Mouse (Mus musculus) stomach, embryonic 16.5 days (tissue): Measurements from ENCODE around the gene Mapt. TPM values are rescaled to one million over a fixed set of nuclear protein-coding genes. Genes with fewer than 3 reads are reported as not detected.

Experiments used
- ATAC-seq: fragments of 200-750 bp; cut with Nextera tagmentation; 2 replicates; pipeline ENCODE4 v1.8.0; 2017; ENCODE audit warnings: moderate number of reproducible peaks, moderate TSS enrichment; ENCODE audit not compliant: insufficient read depth, low FRiP score
- H3K27ac ChIP-seq: fragments of 300-500 bp; sonication (generic); 2 replicates; pipeline ENCODE4 v1.5.1; 2014; ENCODE audit warnings: low read length
- H3K27me3 ChIP-seq: fragments of 300-500 bp; sonication (generic); 2 replicates; pipeline ENCODE4 v1.6.1; 2014; ENCODE audit warnings: low read length, control low read depth, mixed read lengths; ENCODE audit not compliant: control insufficient read depth, insufficient read depth
- H3K36me3 ChIP-seq: fragments of 300-500 bp; sonication (generic); 2 replicates; pipeline ENCODE4 v1.6.1; 2014; ENCODE audit warnings: low read length; ENCODE audit not compliant: control insufficient read depth, insufficient read depth
- H3K4me1 ChIP-seq: fragments of 300-500 bp; sonication (generic); 2 replicates; pipeline ENCODE4 v1.6.1; 2014; ENCODE audit warnings: low read length, control low read depth, mixed read lengths; ENCODE audit not compliant: control insufficient read depth, insufficient read depth
- H3K4me2 ChIP-seq: fragments of 300-500 bp; sonication (generic); 2 replicates; pipeline ENCODE4 v1.6.1; 2014; ENCODE audit warnings: low read depth, low read length, mixed read lengths
- H3K4me3 ChIP-seq: fragments of 300-500 bp; sonication (generic); replicated peaks from 2 replicates; pipeline ENCODE4 v1.5.1; 2014; ENCODE audit warnings: mild to moderate bottlenecking, low read length
- H3K9ac ChIP-seq: fragments of 300-500 bp; sonication (generic); 2 replicates; pipeline ENCODE4 v1.6.1; 2014; ENCODE audit warnings: low read length
- H3K9me3 ChIP-seq: fragments of 300-500 bp; sonication (generic); replicated peaks from 2 replicates; pipeline ENCODE4 v1.6.1; 2016; ENCODE audit warnings: low read length, control low read depth; ENCODE audit not compliant: control insufficient read depth
- WGBS: fragments of 180-500 bp; shearing (Covaris S2); extraction: QIAGEN DNeasy Blood & Tissue Kit; methylation state at CpG from one replicate; pipeline ENCODE4 v1.1.7; 2014; 5-methylcytosine and 5-hydroxymethylcytosine counted together
- polyA plus RNA-seq: library from polyadenylated mRNA; unstranded; fragments of >200 nt; fragmentation: Nextera tagmentation; extraction: Ambion mirVana; gene quantifications from 2 replicates; pipeline ENCODE4 v1.2.1, GENCODE M21; 2015

The Mapt gene
- polyA plus RNA-seq, 1 experiment from 2014 or later = 13.9 TPM

- no peak overlapping the region for H3K27ac ChIP-seq
- ATAC-seq = no peak
- no peak overlapping the region for H3K4me3 ChIP-seq
- H3K9me3 ChIP-seq = no peaks in the 10 kb centered on the region
- H3K4me1 ChIP-seq = no peaks in the 10 kb centered on the region
- H3K36me3 ChIP-seq = 0 out of 2 replicates have a peak, but pooled peaks cover 3% of the 10 kb centered on the region
- 93% methylated on average over 1 of the region's 1 CpGs for WGBS
- no peak overlapping the region for H3K4me2 ChIP-seq
- H3K9ac ChIP-seq = no peak overlapping the region
- H3K27me3 ChIP-seq = no peaks in the 10 kb centered on the region
Measured at GRCm38 (mm10) chr11:104327462-104327861, 96.3 kb downstream of the Mapt start.

- Histone ChIP-seq H3K36me3 (peaks cover 7% of the 10 kb centered on the region; the same call in 1 of the 2 replicates), H3K27ac (no peak overlapping the region), H3K9me3 (no peaks in the 10 kb centered on the region), H3K27me3 (no peaks in the 10 kb centered on the region), H3K4me1 (no peaks in the 10 kb centered on the region), H3K4me3 (no peak overlapping the region), H3K4me2 (no peak overlapping the region), H3K9ac (no peak overlapping the region)
- 81% methylated on average over 6 of the region's 6 CpGs for WGBS
- ATAC-seq = no peak
Measured at GRCm38 (mm10) chr11:104327946-104328345, 96.8 kb downstream of the Mapt start.

- Histone ChIP-seq H3K27me3 (no peaks in the 10 kb centered on the region), H3K27ac (no peak overlapping the region), H3K4me2 (no peak overlapping the region), H3K9me3 (no peaks in the 10 kb centered on the region), H3K4me3 (no peak overlapping the region), H3K36me3 (peaks cover 11% of the 10 kb centered on the region; the same call in 1 of the 2 replicates), H3K4me1 (no peaks in the 10 kb centered on the region), H3K9ac (no peak overlapping the region)
- peak; percentile 14; the same call in 1 of the 2 replicates for ATAC-seq
- WGBS = 75% methylated on average over 11 of the region's 11 CpGs
Measured at GRCm38 (mm10) chr11:104329185-104329926, 98.2 kb downstream of the Mapt start.

- WGBS = 85% methylated on average over 4 of the region's 4 CpGs
- no peak for ATAC-seq
- Histone ChIP-seq H3K9me3 (no peaks in the 10 kb centered on the region), H3K4me3 (no peak overlapping the region), H3K4me2 (no peak overlapping the region), H3K27ac (no peak overlapping the region), H3K36me3 (peaks cover 13% of the 10 kb centered on the region; the same call in 1 of the 2 replicates), H3K4me1 (no peaks in the 10 kb centered on the region), H3K27me3 (no peaks in the 10 kb centered on the region), H3K9ac (no peak overlapping the region)
Measured at GRCm38 (mm10) chr11:104330151-104330550, 99.0 kb downstream of the Mapt start.

DNA sequence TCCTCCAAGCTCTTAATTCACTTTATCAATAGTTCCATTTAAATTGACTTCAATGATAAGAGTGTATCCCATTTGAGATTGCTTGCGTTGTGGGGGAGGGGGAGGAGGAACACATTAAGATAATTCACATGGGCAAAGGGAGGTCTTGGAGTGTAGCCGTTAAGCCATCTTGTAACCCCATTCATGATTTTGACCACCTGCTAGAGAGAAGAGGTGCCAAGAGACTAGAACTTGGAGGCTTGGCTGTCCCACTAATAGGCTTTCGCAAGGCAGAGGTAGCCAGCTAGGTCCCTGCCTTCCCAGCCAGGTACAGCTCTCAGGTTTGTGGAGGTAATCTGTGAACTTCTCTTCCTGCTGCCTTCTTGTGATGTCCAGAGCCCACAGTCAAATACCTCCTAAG lies 100.0 kb downstream of the Mapt start:
- no peaks in the 10 kb centered on the region for H3K27me3 ChIP-seq
- peaks cover 24% of the 10 kb centered on the region for H3K36me3 ChIP-seq
- H3K4me1 ChIP-seq = no peaks in the 10 kb centered on the region
- H3K4me3 ChIP-seq = no peak overlapping the region
- H3K9me3 ChIP-seq = no peaks in the 10 kb centered on the region
- 82% methylated on average over 3 of the region's 3 CpGs for WGBS
- no peak overlapping the region for H3K4me2 ChIP-seq
- ATAC-seq = no peak
- H3K27ac ChIP-seq = no peak overlapping the region
- no peak overlapping the region for H3K9ac ChIP-seq

DNA sequence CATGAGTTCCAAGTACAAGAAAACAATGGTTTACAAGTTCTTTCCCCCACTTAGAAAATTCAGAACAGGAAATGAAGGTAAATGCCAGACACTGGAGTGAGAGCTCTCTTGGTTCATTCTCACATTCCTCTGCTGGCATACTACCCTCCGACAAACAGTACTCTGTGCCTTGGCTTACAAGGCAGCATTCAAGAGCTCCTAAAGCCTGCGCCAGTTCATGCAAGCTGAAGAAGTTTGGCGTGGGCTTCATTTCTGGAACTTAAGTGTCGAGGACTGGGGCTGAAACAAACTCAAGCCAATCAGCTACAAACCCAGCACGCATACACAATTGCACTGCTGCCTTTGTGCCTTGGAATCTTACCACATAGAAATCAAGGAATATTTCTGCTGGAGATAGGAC lies 100.9 kb downstream of the Mapt start:
- Histone ChIP-seq H3K4me2 (no peak overlapping the region), H3K4me3 (no peak overlapping the region), H3K9ac (no peak overlapping the region), H3K9me3 (no peaks in the 10 kb centered on the region), H3K27me3 (no peaks in the 10 kb centered on the region), H3K4me1 (no peaks in the 10 kb centered on the region), H3K27ac (no peak overlapping the region), H3K36me3 (peaks cover 24% of the 10 kb centered on the region)
- 90% methylated on average over 5 of the region's 5 CpGs for WGBS
- ATAC-seq = no peak

DNA sequence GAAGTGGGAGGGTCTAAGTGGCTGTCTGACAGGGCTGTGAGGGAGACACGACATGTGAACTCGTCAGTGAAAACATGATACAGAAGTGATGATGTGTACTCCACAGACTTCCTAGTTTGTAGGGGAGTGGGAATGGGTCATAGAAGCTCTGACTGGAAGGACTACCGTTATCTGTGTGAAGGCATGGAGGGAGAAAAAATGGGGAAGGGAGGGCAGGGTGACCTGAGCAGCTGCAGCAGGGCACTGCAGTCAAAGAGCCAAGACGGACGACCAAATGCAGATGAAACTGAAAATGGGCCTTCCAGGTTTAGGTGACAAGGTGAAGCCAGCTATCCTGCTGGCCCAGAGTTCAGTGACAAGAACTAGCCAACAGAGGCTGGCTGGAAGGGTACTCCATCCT lies 102.9 kb downstream of the Mapt start:
- ATAC-seq = no peak
- Histone ChIP-seq H3K36me3 (peaks cover 24% of the 10 kb centered on the region), H3K9me3 (no peaks in the 10 kb centered on the region), H3K4me3 (no peak overlapping the region), H3K27me3 (no peaks in the 10 kb centered on the region), H3K4me1 (no peaks in the 10 kb centered on the region), H3K9ac (no peak overlapping the region), H3K27ac (no peak overlapping the region), H3K4me2 (no peak overlapping the region)
- 76% methylated on average over 5 of the region's 5 CpGs for WGBS

GRCm38 (mm10) chr11:104334946-104335345 lies 103.8 kb downstream of the Mapt start:
- 86% methylated on average over 13 of the region's 13 CpGs for WGBS
- H3K36me3 ChIP-seq = peaks cover 26% of the 10 kb centered on the region
- no peak overlapping the region for H3K27ac ChIP-seq
- no peaks in the 10 kb centered on the region for H3K9me3 ChIP-seq
- no peak for ATAC-seq
- H3K9ac ChIP-seq = no peak overlapping the region
- H3K4me2 ChIP-seq = no peak overlapping the region
- H3K4me1 ChIP-seq = no peaks in the 10 kb centered on the region
- H3K4me3 ChIP-seq = no peak overlapping the region
- no peaks in the 10 kb centered on the region for H3K27me3 ChIP-seq

GRCm38 (mm10) chr11:104346931-104347330 lies 115.7 kb downstream of the Mapt start:
- H3K27ac ChIP-seq = no peak overlapping the region
- no peak overlapping the region for H3K9ac ChIP-seq
- no peak for ATAC-seq
- no peak overlapping the region for H3K4me3 ChIP-seq
- no peaks in the 10 kb centered on the region for H3K4me1 ChIP-seq
- peaks cover 24% of the 10 kb centered on the region for H3K36me3 ChIP-seq
- H3K27me3 ChIP-seq = no peaks in the 10 kb centered on the region
- 67% methylated on average over 3 of the region's 3 CpGs for WGBS
- no peak overlapping the region for H3K4me2 ChIP-seq
- no peaks in the 10 kb centered on the region for H3K9me3 ChIP-seq
